Mouse (Mus musculus) ES-Bruce4 (cell line): Measurements from ENCODE around the gene Marcksl1.

Experiments
- CTCF ChIP-seq: IDR thresholded peaks from one replicate; pipeline ENCODE4 v1.8.1; 2011; ENCODE audit warnings: low read depth, low read length
- EP300 ChIP-seq: IDR thresholded peaks from 2 replicates; pipeline ENCODE4 v1.6.1; 2011; ENCODE audit warnings: low read depth, low read length; ENCODE audit not compliant: insufficient read depth
- POLR2A ChIP-seq: IDR thresholded peaks from one replicate; pipeline ENCODE4 v1.8.1; 2011; ENCODE audit warnings: low read length; ENCODE audit not compliant: insufficient read depth

DNA sequence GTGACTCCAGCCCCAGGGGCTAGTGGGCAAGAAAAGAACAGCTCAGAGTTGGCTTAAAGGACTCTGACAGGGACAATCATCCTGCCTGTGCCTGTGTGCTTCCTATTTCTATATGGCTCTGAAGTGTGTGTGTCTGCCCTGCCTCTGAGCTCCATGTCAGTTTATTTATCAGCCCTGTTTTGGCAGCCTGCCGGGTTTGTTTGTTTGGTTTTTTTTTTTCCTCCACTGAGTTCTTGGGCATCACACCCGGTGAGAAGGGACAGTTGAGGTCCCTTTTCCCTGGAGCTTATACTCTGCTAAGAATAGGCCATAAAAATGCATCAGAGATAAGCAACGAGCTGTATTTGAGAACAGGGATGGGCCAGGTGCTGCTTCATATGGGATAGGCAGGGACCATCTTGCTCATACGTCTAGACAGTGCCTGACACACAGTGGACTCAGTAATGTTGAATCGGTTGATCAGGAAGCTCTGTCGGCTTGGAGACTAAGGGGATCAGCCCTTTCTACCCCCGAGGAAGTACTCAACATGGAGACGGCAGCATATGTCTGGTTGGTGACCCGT lies 11.0 kb upstream of the Marcksl1 start:
- TF ChIP-seq POLR2A, result no peak
- no peak for TF ChIP-seq EP300
- no peak for TF ChIP-seq CTCF
